Mouse (Mus musculus) G1E-ER4 (cell line): ENCODE measurements around the gene Tmem17. TPM values are rescaled to one million over a fixed set of nuclear protein-coding genes. Genes with fewer than 3 reads are reported as not detected.

Source experiments
- GATA1 ChIP-seq: IDR thresholded peaks from one replicate; pipeline ENCODE4 v1.8.0; 2012; ENCODE audit warnings: low read length, inconsistent platforms
- polyA plus RNA-seq: library from polyadenylated mRNA; stranded (reverse); fragments of >175 nt; gene quantifications from 2 replicates; pipeline ENCODE4 v1.2.3, GENCODE M21; 2012

The Tmem17 gene
- polyA plus RNA-seq: not detected in 2 replicates

DNA sequence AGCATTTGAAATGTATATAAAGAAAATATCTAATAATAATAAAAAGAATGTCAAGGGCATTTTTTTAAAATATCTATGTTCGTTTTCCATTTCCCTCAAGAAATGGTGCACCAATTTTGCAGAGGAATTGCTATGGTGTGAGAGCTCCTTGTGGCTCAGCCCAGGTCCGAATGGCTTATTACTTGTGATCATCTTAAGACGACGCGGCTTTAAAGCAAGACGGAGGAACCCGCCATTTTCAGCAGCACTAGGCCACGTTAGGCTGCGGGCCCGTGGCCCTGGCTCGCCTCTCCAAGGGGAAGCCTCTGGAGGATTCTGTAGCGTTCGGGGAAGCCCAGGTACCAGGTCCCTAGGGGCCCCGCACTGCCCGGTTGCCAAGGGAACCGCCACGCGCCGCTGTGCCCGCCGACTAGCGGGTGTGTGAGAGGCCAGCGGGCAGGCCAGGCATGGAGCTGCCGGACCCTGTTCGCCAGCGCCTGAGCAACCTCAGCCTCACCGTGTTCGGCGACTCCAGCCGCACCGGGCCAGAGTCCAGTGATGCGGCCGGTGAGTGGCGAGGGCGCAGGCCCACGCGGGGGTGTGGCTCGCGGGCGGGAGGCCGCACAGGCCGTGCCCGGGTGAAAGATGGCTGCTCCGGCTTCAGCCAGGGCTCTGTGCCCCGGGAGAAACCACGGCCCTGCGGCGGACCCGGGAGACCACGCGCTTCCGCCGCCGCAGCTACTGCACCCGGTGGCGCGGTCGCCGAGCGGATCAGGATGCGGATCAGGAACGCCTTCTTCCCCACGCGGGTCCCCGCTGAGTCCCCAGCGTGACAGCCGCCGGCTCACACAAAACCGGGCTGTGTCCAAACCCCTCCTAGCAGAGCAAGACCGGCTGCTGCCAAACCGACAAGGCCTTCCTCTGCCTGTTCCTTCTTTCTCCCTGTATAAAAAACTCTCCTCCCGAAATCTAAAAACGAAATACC, at the start of gene Tmem17:
Gene Tmem17, plus strand, starts transcription at position 51 of the 964 bp plus-strand sequence.
- TF ChIP-seq GATA1: no peak

DNA sequence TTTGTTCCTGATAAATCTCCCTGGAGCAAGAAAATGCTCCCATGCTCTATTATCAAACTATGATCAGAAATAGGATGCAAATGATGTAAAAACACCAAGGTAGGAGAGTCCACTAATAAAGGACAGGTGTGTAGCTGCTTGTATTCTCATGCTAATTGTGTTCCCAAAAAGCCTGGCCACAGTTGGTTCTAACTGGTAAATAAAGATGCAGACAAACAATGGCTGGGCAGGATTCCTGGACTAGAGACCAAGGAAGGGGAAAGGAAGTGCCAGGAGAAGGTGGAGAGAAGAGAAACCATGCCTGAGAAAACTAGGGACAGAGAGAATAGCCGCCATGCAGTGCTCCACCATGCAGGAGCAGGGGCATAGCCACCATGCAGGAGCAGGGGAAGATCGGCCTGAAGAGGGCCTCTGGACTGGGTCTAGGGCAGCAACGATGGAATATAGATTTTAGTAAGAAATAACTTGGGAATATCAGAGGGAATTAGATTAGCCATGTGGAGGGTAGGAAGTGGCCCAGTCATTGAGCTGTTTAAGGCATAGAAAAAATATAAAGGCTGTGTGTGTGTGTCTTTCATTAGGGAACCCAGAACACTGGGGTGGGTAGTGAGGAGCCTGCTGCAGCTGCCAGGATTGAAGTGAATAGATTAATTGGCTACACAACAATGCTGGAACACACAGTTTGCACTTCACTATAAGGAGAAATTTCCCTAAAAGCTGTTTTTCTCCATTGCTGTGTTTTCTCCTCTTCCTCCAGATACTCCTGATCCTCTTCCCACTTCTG, 31.9 kb upstream of the Tmem17 start:
- no peak for TF ChIP-seq GATA1

DNA sequence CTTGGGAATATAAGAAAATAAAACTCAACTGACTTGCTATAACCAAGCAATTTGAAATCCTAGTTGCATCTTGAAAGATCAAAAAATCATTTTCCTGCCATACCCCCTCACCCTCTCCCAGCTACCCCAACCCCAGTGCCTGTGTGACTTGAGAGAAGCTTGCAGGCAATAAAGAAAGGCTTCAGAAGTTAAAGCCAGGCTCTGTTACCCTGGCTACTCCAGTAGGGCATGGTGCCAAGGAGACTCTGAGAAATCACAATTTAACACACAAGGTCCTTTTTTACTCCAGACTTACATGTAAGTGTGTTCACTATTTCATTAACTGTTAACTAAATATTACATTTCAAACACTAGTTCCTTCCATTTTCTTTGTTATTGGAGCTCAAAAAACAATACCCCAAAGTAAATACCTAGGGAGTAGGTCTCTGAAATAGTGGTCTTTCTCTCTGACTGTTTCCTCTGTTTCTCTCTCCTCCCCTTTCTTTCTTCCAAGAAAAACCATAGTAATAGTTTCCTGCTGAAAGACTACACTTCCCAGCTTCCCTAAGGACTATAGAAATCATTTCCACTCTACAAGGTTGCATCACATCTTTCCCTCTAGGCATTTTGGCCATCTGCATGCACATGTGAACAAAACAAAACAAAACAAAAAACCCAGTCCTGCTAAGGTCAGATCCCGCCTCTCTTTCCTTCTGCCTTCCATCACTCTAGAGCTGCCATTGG, 30.1 kb upstream of the Tmem17 start:
- TF ChIP-seq GATA1: no peak

DNA sequence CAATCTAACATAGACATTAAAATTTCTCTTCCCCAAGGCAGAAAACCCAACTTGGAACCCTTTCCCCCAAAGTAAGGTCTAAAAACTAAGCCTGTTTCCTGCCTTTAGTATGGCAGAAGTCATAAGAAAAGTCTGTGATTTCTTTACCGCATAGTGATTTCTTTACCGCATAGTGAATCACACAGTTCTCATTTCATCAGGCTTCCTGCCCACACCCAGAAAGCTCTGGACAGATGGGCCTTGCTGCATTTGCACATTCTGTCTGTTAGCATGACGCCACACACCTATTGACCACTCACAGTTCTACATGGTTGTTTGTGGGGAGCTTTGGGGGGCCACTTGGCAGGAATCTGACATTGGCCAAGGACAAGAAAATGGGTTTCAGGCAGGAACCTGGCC, 29.5 kb upstream of the Tmem17 start:
- no peak for TF ChIP-seq GATA1

DNA sequence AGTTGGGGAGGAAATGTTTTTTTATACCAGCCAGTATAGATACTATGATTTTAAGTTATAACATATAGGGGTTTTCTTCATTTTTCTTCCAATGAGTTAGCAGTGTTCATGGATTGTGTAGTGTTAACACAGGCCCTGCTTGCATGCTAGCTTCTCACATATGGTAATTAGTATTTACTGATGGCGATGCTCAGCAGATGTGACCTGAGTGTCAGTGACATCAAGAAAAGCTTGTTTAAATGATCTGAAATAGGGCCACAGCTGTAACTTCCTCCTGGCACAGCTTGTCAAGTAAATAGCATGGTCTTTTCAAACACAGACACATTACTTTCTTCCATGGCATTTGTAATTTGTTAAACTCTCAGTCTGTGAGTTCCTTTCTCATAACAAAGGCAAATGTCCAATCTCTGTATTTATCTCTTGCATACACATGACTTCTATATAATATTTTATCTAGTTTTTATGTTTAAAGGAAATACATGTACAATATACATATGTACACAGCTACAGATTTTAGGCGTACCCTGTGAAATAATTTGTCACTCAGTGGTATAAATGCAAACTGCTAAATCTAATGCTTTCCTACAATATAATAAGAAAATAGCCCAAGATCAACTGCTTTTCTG, 18.1 kb upstream of the Tmem17 start:
- TF ChIP-seq GATA1: no peak

DNA sequence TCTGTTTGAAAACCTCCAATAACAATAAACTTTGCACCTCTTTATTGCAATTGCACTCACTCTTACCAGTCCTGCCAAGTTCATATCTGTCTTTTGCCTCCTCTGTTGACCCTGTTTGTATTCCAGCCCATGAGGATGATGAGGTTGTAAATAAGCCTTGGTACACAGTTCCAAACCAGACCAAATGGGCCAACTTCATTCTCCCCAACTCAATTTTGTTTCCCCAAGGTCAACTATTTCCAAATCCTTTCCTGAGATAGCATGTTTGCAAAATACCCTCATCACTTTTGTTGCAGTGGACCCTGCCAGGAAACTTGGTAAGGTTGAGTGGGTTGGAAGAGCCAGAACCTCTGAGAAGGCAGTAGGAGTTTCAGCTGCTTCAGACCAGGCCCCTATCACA, 16.9 kb upstream of the Tmem17 start:
- TF ChIP-seq GATA1: no peak

DNA sequence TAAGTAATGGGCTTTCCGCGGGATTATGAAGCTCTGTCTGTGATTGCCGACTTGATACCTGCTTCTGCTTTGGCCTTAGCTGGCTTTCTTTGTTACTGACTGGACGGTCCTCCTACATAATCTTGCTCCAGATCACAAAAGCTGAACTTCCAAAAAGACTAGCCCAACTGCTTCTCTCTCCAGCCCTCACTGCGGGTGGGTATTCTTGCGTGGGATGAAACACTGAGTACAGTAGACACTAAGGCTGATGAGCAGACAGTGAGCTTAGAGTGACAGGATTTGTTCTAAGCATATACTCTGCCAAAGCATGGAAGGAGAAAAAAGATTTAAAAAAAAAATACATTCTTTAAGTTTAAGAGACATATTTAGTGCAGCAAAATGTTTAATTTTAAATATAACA, 12.5 kb upstream of the Tmem17 start:
- no peak for TF ChIP-seq GATA1

DNA sequence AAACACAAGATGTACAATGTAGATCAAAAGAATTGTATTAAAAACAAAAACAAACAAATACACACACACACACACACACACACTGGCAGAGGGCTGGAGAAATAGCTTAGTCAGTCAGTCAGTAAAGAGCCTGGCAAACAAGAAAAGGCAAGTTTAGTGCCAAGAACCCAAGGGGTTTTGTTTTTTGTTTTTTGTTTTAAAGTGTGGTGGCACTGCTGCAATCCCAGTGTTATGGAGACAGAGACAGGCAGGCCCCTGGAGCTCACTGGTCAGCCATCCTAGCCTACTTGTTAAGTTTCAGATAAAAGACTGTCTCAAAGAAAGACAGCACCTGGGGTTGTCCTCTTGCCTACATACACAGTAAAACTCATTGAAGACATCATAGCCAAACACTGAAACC, 12.0 kb upstream of the Tmem17 start:
- TF ChIP-seq GATA1: no peak

DNA sequence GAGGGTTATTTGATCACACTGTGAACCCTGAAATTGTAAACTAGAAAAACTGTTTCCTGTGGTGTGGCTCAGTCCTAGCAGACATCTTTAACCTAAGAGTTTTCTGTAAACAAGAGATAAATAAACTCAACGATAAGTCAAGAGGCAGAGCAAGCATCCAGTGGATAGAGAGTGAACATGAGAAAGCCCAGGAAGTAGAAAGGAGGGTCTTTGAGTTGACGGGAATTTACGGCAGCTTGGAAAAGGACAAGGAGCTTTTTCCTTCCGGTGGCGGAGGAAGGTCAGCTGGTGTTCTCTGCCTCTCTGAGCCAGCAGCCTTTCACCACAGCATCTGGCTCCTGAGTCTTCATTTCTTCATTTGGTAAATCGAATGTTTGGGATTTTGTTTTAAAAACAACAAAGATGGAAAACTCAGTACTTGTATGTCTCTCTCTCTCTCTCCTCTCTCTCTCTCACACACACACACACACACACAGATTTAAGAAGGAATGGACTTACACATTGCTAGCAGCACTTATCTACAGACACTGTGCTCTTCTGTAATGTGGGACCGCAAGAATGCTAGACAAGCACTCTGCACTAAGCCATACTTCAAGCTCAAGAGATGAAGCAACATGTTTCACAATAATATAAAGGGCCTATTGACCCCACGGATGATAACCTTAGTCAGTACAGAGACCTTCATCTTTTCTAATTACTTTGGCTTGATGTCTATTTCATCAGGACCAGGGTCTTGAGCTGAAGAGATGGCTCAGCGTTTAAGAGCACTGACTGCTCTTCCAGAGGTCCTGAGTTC, 10.9 kb upstream of the Tmem17 start:
- TF ChIP-seq GATA1: no peak

DNA sequence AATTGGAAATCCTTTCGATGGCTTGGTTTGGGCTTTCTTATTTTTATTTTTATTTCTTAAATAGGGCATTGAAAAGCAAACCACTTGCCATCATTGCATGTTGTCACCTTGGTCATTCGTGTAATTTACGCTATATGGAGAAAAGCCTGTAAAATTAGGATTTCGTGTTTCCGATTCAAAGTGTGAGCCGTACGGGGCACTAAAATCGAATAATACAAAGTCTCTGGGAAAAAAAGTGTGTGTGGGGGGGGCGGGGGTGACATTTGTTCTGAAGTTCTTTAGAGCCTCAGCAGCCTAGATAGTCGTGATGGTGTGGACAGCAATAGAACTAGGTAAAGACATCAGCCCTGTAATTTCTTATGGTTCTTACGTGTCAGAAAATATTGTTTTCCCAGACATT, 1.2 kb downstream of the Tmem17 start:
- no peak for TF ChIP-seq GATA1

DNA sequence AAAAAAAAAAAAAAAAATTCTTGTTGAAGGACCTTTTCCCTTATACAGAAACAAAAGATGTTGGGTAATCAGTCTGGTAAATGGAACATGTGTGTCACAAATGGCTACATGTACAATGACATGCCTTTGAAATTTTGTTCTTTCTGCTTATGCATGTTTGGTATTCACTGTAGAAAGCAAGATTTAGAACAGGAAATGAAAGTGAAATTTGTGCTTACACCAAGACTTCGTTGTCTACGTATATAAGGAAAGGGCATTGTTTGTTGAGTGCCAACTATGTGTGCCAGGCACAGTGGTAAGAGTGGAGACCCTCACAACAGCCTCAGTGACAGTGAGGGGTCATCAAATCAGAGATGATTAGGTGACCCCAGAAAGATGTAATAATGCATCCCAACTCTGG, 3.2 kb downstream of the Tmem17 start:
- TF ChIP-seq GATA1: no peak

DNA sequence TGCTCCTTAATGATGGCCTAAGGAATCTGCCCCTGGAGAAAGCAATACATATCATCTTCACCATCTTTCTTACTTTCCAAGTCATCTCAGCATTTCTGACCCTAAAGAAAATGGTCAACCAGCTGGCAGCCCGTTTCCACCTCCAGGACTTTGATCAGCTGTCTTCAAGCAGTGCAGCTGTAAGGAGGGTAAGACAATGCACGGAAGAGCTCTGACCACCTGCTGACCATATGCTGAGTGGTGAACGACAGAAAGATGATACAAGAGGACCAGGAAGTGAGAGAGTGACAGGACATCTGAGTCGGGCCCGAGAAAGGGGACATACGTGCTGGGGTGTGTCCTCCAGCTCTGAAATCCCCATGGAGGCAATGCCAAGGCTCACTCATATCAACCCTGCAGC, 6.6 kb downstream of the Tmem17 start:
- TF ChIP-seq GATA1: no peak

DNA sequence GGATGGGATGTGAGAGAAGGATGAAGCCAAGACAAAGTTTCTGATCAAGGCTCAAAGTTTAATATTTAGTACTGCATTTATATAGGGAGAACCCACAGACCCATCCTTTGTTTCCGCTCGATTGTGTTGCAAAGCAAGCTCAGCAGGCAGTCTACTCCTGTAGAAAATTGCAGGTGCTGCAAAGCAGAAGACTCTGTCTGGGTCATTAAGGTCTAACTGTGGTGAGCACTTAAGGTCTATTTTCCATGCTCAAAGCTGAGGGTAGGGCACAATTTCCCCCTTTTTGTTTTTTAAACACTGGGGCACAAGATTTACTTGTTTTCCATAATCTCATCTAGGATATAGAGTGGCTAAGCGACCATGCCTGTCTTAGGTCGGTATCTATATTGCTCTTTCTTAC, 8.4 kb downstream of the Tmem17 start:
- TF ChIP-seq GATA1: no peak

DNA sequence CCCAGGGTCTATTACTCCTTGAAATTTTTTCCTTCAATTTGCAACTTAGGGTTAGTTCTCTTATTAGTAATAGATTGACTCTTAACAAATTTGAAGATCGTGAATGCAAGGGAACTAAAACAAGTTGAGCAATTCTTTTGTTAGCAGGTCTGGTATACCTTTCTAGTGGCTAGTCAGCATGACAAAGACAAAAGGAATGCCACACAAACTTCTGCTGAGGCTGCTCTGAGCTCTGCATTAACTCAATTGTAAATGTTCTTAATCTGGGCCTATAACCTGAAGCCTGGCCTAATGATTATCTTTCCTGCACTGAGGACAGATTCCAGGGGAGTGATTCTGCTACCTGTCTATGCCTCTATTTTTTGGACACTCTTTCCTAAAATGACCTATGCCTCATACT, 12.7 kb downstream of the Tmem17 start:
- no peak for TF ChIP-seq GATA1

DNA sequence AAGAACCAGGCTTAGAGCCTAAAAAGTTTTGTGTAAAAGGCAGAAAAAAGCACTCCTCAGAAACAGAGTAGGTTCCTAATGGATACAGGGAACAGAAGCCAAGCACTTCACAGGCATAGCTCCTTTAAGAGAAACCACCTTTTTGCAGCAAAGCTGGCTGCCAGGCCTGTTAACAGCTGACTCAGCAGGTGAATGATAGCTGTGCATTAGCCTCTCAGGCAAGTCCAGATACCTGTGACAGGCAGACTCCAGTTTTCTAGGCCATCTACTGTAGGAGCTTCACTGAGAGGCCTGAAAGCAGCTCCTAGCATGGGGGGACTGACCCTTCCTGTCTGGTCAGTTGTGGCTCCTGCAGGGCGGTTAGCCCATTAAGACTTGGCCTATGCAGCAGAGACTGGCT, 28.7 kb downstream of the Tmem17 start:
- no peak for TF ChIP-seq GATA1
